Mouse (Mus musculus): ENCODE results near the gene Selplg.

GRCm38 (mm10) chr5:113872936-113873912, 40.8 kb upstream of the Selplg start:
- TF ChIP-seq CTCF (IDR thresholded peaks at IDR 0.05) (no peak), EP300 (IDR thresholded peaks at IDR 0.05) (peak; percentile 44; the same call in 1 of the 2 replicates)
